Mouse (Mus musculus): Measurements from ENCODE around the gene Ebf1.
A peak's percentile ranks its signal among the peaks of the same experiment; 100 is the strongest.

Gene Ebf1

DNA sequence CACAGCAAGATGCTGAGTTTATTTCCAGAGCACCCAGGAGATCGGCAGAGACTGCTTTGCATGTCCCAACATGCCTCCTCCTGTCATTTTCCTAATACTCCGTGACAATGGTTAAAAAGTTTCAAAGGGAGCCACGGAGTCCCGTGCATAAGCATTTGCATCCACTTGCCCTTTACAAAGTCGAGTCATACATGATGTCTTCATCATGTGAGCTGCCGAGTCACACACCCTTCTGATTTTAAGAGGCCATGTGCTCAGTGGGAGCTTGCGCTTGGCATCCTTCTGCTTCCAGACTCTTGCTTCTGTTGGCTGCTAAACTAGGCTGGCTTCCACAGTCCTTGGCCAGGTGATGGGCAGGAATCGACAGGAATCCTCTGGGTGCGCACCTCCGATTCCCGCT lies 336.7 kb downstream of the Ebf1 start:
- no peak for DNase-seq (ENCODE audit: low spot score in 2 of 2)

DNA sequence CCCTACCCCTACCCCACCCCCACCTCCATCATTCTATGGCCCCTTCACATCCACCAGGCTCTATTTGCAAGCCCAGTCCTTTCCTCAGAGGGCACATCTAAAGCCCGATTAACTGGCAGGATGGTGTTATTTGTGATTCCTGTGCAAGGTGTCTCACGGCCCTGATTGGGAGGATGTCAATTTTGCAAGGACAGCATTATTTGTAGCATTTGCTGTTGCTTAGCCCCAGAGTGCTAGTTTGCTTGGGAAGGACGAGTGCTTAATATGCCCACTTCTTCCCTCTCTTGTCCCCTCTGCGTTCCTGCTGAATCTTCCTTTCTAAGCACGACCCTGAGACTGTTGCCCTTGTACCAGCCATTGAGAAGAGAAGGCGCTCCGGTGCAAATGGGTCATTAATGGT lies 337.2 kb downstream of the Ebf1 start:
- DNase-seq (ENCODE audit: low spot score in 2 of 2), result no peak

DNA sequence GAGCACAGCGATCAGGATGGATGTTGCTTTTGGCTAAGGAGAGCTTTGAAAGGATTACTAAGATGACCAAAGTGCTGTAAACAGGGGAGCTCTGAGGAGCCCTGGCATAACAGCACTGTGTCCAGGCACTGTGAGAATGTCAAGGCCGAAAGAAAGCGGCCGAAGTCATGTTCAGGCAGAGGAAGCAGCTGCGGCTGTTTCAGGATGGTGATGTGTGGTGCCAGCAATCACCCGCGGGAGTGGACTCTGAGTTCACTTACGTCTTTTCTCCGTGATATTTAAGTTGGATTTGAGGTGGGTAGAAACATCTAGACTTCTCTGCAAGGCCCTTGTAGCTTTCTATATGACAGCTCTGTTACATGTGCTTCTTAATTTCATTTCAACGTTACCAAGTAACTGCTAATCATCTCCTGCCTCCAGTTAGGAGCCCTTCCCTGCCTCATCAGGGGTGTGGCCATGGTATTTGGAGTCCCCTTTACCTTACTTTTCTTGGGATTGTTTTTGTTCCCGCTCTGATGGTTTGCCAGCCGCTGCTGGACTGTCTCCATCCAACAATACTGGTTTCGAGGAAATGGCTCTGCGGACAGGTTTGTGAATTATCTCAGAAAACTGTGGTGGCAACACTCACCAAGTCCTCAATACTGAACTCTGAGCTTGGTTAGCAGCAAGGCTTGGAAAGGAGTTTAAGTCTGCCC lies 345.8 kb downstream of the Ebf1 start:
- DNase-seq (ENCODE audit: low spot score in 2 of 2), result no peak

DNA sequence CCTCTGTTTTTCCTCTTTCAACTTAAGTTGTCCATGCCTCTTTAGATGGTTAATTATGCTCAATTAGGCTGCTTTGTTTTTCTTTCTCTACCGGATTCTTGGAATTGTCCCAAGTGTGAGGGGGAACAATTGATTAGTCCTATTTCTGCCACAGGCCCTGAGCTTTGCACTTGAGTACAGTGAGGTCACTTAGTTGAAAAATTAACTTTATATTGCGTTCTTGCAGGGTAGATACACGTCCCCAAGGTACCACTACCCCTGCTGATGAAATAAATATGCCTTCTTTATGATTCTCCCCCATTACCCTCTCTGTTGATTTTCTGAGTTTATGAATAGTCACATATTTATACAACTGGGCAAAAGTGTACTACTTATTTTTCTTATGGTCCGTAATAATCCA lies 351.9 kb downstream of the Ebf1 start:
- DNase-seq (ENCODE audit: low spot score in 2 of 2), result no peak

DNA sequence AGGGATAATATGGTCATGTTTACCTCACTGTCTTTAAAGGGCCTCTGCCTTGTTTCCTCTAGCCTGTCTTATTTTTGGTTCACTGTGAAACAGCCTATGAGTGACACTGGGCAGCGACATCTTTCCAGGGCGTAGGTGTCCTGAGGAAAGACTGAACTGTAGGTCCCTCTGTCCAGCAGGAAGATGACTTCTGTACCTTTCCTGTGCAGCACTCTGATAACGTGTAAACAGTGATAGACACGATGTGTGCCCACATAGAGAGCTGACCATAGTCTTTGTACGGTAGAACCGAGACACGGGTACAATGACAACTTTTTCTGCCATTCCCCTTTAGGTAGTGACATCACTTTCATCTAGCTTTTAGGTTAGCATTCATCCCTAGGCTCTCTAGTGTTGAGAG lies 357.2 kb downstream of the Ebf1 start:
- DNase-seq (ENCODE audit: low spot score in 2 of 2), result no peak

DNA sequence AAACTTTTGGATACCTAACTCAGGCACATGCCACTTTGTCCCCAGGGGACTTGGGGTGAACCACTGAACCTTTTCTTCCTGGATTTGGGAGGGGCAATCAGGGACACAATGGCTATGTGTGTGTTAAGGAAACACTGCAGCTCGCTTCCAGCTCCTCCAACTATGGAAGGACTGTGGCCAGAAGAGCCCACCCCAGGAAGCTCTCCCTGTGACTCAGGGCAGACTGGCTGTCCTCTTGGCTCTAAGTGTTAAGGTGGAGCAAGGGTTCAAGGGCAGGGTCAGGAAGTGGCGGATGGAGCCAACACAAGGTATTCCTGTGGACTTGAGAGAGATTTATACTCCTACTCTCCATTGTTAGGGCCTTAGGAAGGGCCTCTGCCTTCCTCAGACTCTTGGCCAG lies 358.0 kb downstream of the Ebf1 start:
- no peak for DNase-seq (ENCODE audit: low spot score in 2 of 2)

DNA sequence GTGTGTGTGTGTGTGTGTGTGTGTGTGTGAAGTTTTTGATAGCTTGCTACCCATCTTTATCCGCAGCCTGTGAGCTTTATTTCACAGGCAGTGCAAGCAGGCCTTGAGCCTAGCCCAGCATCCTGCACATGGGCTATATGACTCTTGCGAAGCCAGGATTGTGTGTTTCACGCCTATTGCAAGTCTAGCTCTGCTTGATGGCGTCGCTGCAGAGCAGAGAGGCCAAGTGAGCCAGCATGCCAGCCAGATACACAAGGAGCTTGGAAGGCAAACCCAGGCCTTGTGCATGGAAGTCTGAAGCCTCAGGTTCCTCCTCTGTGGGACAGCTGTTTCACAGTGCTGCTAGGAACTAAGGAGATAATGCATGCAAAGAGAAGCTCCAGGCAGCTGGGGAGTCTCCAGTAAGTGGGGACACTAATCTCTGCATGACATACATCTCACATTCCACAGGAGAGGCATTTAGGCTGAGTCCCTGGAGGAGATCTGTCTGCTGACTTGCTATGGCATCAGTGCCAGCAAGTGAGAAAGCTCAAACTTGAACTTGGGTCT lies 359.2 kb downstream of the Ebf1 start:
- no peak for DNase-seq (ENCODE audit: low spot score in 2 of 2)

DNA sequence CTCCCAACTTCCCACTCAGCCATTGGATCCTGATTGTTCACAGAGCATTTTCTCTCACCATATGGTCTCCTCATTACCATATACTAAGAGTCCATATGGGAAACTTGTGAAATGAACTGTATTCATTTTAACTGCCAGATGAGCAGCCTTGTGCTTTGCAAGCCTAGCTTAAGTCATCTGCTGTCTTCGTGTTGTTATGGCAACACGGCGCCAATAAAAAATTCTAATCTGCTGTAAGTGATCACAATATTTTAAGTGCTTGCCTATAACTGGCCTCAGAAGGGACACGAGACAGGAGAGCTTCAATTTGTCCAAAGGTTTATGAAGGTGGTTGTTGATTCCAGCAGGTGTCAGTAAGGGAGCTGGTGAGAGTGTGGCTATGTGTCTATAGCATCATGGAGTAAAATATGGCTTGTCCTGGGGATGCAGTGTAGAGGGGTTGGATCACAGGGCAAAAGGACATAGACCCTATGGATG lies 360.8 kb downstream of the Ebf1 start:
- peak in 1 of 2 experiments; percentile 12 for DNase-seq (ENCODE audit: low spot score in 2 of 2)

DNA sequence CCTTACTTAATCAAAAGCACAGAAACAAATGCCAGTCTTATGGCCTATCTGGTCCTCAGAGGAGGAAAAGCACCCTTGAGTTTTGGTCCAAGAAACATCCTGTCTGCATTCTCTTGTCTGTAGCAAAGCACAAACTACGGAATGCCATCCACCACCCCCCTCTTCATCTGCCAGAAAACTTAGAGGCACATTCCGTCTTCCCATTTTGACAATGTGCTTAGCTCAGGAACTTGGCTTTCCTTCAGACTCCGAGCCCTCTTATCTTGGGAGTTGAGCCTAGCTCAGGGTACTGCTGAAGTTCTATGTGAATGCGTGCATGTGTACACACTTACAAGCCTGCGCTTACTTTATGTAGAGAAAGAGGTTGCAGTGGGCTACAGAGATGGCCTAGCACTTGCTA lies 362.3 kb downstream of the Ebf1 start:
- DNase-seq (ENCODE audit: low spot score in 2 of 2), result no peak

DNA sequence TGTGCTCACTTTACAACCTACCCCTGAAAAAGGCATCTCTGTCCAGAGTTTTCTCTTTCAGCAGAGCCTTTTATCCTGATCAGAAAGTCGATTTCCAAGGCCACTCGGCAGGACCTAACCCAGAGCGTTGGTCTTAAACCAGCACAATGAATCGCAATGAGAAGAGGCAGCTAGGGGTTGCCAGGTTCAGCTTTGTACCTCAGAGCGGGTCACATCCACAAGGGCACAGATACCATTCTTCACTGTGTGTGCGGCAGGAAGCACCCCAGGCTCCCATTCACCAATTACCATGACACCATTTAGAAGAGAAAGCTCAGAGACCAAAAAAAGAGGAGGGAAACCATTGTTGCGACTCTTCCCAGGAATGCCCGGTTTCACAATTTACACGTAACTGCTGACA lies 365.1 kb downstream of the Ebf1 start:
- no peak for DNase-seq (ENCODE audit: low spot score in 2 of 2)

DNA sequence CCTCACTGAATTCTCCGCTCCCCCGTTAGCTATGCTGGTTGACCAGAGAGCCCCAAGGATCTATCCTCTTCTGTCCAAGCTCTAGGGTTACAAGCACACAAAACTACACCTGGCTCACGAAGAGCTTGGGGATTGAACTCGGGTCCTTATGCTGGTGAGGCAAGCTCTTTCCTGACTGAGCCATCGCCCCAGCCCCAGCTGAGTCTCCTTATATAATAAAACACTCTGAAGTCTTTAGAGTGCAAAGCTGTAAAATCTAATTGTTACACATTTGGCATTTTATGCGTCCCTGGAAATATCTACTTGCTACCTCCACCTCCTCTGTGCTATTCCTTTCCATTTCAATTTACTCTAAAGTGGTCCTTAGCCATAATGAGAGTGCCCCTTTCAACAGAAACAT lies 366.8 kb downstream of the Ebf1 start:
- no peak for DNase-seq (ENCODE audit: low spot score in 2 of 2)

DNA sequence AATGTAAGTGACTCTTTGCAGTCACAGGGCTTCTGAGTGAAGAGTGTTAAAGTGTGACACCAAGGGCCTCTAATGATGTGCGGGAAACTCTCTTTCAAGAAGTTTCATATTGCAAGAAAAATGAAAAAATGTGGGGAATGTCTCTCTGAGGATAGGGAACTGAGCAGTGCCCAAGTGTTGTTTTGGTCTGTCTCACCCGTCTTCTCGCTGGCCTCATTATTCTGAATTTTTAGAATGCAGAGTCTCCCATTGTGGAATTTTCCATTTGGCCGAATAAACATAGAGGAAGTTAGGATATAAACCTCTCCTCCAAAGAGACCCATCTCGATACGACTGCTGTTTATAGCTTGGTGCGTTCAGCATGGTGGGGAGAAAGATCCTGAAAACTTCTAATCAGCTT lies 367.3 kb downstream of the Ebf1 start:
- no peak for DNase-seq (ENCODE audit: low spot score in 2 of 2)

DNA sequence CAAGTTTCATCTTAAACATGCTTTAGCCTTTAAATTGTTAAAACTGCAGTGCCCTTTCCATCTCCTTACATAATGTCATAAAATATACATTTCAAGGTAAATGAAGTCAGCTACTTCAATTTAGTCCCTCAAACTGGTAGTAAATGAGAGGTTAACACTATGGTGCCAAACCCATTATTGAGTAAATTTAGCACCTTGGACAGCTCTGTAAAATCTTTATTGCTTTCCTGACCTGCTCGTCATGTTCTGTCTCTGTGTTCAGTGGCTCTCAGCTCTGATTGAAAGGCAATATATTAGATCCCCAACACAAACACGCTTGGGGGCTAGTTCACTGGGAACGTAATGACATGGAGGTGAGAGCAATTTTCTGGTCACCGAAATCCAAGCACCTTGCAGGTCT lies 370.7 kb downstream of the Ebf1 start:
- DNase-seq (ENCODE audit: low spot score in 2 of 2), result no peak

DNA sequence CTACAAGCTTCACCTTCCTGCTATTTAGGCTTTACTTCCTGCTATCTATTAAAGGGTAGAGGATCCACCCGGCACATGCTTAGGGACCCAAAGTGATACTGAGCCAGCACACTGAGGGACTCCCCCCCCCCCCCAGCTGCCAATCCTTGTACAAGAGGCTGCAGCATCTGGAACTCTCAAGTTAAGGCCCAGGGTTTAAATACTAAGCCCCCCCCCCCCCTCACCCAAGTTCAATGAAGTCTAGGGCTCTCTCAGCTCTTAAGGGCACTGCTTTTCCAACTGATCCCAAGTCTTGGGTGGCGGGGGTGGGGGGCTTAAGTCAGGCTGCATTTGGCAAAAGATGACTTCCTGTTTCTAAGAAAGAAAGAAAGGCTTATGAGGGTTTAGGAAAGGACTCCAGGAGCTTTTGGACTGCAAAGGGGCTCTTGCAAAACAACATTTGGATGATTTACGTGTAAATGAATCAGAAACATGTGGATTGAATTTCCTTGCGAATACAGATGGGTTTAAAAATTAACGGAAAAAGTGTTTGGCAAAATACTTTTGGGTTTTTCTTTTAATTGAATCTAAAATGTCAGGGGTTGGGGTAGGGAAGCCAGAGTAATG lies 385.7 kb downstream of the Ebf1 start:
- no peak for DNase-seq (ENCODE audit: low spot score in 2 of 2)

DNA sequence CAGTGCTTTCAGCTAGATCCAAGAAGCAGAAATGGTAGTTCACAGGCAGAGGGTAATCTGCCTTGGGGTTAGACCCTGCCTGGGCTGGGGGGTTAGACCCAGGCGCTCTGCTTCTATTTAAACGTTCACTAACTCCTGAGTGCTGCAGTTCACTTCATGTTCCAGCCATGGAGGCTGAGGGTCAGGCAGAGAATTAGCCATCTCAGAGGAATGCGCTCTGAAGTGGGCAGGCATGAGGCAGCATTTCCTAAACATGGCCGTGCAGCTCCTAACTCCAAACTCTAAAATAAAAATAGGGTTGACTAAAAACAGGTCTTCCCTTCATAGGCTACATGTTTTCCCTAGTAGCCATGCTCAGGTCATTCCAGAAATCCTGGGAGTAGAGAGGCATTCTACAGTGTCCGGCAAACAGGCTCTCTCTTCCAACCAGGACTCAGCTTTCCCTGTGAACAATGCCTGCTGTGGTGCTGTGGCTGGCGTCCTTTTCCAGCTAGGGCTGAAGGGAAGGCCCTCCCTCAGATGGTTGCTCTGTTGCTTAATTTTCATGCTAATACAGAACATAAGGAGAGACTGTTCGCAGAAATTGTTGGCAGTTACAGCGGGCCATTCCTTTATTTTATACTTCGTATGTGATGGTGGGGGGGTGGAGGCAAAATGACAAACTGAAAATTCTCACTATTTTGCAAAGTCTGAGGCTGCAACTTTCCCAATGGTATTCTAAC lies 386.8 kb downstream of the Ebf1 start:
- DNase-seq (ENCODE audit: low spot score in 2 of 2), result no peak

DNA sequence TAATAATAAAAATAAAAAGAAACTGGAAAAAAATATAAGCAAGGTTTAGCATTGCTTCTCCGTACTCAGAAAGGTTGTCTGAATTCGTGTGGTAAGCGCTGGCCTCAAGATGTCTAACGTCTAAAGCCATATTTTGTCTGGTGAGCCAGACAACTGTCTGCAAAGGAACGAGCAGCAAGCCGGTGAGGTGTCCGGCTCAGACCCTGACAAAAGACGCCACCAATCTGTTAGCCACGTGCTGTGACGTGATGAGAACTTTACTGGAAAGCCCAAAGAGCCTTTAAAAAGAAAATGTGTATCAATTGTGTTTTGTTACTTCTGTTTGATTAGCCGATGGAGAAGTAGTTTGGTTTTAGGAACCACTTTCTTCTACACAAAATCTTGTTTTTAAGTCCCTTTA lies 390.2 kb downstream of the Ebf1 start:
- DNase-seq (ENCODE audit: low spot score in 2 of 2), result no peak

DNA sequence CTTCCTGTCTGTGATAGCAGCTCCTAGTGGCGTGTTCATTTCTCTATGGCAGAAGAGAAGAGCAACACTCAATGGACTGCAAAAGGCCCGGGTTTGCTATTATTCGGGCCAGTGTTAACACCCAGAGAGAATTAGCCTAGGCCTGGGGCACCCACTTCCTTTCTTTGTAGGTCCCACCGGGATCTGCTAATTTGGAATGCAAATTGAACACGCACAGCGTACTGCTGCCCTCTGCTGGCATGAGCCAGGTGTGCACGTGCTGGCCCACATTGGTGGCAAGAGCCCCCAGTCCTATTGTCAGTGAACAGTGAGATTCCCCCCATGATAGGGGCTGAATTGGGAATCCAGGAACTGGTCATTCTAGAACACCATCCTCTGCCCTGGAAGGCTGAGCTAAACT lies 391.0 kb downstream of the Ebf1 start:
- peak; percentile 23 to 68 for DNase-seq (ENCODE audit: low spot score in 2 of 2)

DNA sequence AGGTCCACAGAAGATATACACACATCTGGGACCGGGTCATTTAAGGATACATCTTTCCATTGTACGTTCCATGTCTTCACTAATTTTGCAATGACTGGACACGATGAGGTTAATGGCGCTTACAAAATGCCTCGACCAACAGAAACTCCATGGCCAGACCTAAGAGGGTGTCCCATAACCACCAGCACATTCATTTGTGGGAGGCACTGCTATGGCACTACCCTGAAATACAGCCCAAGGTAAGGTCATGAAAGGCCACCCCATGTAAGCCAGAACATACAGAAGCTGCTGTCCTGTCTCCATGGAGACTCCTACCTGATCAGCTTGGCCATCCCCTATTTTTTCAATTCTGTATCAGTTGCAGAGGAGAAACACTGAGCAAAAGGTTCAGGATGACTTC lies 391.6 kb downstream of the Ebf1 start:
- no peak for DNase-seq (ENCODE audit: low spot score in 2 of 2)

DNA sequence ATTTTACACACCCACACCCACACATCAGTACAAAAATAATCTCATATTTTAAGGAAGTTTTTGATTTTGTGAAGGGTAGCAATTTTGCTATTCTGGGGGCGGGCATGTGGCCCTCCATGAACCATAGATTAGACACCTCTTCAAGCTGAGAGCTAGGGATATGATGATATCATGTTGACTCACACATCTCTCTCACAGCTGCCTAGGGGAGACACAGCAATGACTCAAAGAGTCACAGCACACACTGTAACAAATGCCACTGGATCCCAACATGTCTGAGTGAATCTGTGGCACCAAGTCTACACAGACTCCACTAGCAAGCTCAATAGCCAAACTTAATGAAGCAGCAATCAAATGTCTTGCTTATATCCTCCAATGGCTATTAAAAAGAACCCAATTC lies 395.0 kb downstream of the Ebf1 start:
- no peak for DNase-seq (ENCODE audit: low spot score in 2 of 2)

DNA sequence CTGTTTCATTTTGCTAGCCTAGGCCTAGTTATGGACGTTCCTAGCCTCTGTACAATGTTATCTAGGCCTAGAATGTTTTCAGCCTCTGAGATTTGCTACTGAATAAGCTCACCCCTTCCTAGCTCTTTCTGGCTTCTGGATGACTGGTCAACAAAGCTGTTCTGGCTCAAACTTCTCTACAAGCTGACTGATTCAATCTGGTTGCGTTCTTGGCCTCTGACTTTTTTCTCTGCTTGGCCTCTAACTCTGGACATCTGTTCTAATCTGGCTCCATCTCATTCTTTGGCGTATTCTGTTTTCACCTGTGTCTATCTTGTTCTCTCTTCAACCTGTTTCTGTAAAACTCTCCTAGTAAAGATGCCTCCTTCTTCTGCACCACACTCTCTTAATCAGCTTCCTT lies 400.4 kb downstream of the Ebf1 start:
- DNase-seq (ENCODE audit: low spot score in 2 of 2), result no peak

DNA sequence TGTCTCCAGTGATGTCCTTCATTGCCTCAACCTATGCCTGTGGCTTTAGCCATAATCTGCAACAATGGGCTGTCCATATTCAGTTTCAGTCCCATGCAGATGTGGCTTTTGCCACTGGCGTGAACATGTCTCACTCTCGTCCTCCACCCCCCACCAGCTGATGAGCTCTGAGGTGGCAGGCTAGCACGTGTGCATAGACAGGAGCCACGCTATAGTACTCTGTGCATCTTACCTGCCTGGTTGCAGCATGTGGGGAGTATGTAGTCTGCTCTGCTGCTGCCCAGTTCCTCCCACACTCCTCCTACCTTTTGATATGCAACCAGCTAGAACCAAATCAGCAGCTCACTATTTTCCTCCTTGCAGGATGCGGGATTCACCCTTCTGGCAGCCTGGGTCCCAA lies 408.9 kb downstream of the Ebf1 start:
- DNase-seq (ENCODE audit: low spot score in 2 of 2), result no peak

DNA sequence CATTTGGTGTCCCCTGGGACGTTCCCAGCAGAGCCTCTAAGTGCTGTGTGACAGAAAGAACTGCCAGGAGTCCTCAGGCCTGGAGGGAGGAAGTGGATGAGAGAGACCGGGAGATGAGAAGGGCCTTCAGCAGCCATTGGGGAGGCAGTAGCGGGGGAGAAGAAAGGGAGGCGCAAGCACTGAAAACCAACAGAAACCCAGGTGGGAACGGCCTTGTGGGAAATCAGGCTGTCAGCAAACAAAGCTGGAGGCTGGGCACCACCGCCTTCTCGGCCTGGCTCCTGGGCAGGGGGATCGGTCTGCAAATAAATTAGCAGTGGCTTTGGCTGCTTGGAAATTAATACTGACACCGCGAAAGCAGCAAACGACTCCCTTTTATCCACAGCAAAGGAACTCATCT lies 409.6 kb downstream of the Ebf1 start:
- no peak for DNase-seq (ENCODE audit: low spot score in 2 of 2)

DNA sequence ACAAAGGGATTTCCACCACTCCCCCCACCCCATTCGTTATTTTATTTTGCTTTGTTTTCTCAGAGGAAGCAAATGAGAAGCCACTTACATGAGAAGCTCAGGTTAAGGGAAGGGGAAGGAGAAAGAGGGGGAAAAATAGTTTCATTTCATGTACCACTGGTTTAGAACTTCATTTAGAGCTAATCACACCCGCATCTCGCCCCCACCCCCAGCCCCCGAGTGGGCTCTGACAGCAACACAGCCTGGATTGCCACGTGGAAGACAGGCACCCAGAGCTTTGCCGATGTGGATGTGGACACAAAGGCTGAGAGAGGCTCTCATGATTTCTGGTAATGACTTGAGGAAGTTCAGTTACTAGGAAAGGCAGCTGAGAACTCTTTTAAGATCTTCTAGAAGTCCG lies 410.0 kb downstream of the Ebf1 start:
- DNase-seq (ENCODE audit: low spot score in 2 of 2), result no peak
